ENCODE assay signal across 9 mouse cellular contexts in the genomic region with DNA sequence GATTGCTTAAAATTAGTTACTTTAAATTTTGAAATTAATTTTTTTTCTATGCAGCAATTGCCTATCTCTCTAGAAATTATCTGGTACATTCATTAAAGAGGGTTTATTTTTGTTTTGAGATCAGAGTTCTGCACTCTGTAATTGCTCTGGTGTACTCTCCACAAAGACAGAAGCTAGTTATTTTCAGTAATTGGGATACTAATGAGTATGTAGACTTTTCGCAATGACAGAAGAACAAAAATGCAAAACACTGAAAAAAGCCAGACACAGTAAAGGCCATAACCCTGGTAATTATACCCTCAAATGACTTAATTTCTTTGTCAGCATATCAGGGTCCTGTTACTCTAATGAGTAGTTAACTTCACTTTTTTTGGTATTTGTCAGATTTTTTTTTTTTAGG.
"Had no signal": no experiment of that assay in that cellular context is flagged by ENCODE, and none has a peak within 500 bp of the region (broad histone marks: within the 10 kb centered on the region; RNA-seq: fewer than 3 reads in every experiment).

No protein-coding gene starts in this region.

- H3K4me1 ChIP-seq: limb, embryonic 10.5 days; liver, embryonic 13.5 days; midbrain, embryonic 12.5 days had no signal

- H3K4me2 ChIP-seq: liver, embryonic 13.5 days; midbrain, embryonic 12.5 days had no signal

- H3K27me3 ChIP-seq: liver, embryonic 13.5 days; midbrain, embryonic 12.5 days had no signal

- H3K9ac ChIP-seq: liver, embryonic 13.5 days; liver, postnatal 0 days; midbrain, embryonic 12.5 days had no signal

- H3K4me3 ChIP-seq: left cerebral cortex, adult 2 months; limb, embryonic 10.5 days; liver, embryonic 13.5 days; midbrain, embryonic 12.5 days had no signal

- H3K27ac ChIP-seq: left cerebral cortex, adult 2 months; limb, embryonic 10.5 days; liver, embryonic 13.5 days; midbrain, embryonic 12.5 days had no signal

- ATAC-seq: liver, postnatal 0 days; midbrain, embryonic 16.5 days had no signal

- H3K36me3 ChIP-seq: limb, embryonic 10.5 days; liver, embryonic 13.5 days; midbrain, embryonic 12.5 days had no signal

- DNase-seq: kidney, adult 8-10 months; kidney, postnatal 25 days; liver, embryonic 13.5 days; liver, postnatal 0 days; right cerebral cortex, postnatal 14 days had no signal

- H3K9me3 ChIP-seq: limb, embryonic 10.5 days; liver, embryonic 13.5 days; midbrain, embryonic 12.5 days had no signal
